Mouse (Mus musculus) myocyte (in vitro differentiated cells): ENCODE data around the gene Rbfox2. TPM values are rescaled to one million over a fixed set of nuclear protein-coding genes. Genes with fewer than 3 reads are reported as not detected.

Experiments
- polyA plus RNA-seq: library from polyadenylated mRNA; unstranded; fragments of >200 nt; fragmentation: generic; extraction: Trizol; gene quantifications from one replicate; pipeline ENCODE4 v1.2.1, GENCODE M21; 2012; ENCODE audit warnings: missing spikeins

The Rbfox2 gene
- polyA plus RNA-seq, 1 experiment = 136 TPM

Other genes with a start within 250 kb of the Rbfox2 start
- 0.18 TPM for gene Apol7a, start 92.1 kb upstream of the Rbfox2 start, polyA plus RNA-seq
- 16.3 TPM for gene Apol9a, start 104.1 kb upstream of the Rbfox2 start, polyA plus RNA-seq
- not detected for gene Apol7b, start 140.5 kb upstream of the Rbfox2 start, polyA plus RNA-seq
- not detected for gene Apol10a, start 170.0 kb upstream of the Rbfox2 start, polyA plus RNA-seq
- 0.07 TPM for gene Apol11a, start 201.3 kb upstream of the Rbfox2 start, polyA plus RNA-seq
- gene Apol7c, start 226.3 kb upstream of the Rbfox2 start, polyA plus RNA-seq = not detected